Mouse (Mus musculus) thymus, postnatal 36 days (tissue): Measurements from ENCODE around the gene 4931428L18Rik.

Experiments
- DNase-seq, 2 experiments: peaks; one replicate each; pipeline ENCODE4 v3.0.0; 2022; ENCODE audit warnings: mixed read lengths in 2 of 2

4931428L18Rik gene

GRCm38 (mm10) chr1:31150546-31150945, 71.9 kb downstream of the 4931428L18Rik start:
- no peak for DNase-seq

- no peak for DNase-seq
Measured at GRCm38 (mm10) chr1:31149671-31150070, 72.8 kb downstream of the 4931428L18Rik start.

DNA sequence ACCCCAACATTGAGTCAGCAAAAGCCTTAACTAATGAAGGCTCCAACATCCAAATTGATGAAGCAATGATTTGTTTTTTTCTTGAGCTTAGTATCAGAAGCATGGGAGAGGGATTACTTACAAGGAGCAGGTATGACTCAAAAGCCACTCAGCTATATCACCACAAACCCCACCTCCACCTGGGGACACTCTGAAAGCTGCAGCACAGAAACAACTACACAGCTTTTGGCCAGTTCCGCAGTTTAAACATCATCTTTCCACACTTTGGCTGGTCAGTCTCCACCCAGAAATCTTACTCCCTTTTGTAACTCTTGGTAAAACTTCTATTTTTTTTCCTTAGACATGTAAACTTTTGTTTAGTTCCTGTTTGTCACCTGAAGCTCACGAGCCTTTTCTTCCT, 78.9 kb downstream of the 4931428L18Rik start:
- DNase-seq = no peak

DNA sequence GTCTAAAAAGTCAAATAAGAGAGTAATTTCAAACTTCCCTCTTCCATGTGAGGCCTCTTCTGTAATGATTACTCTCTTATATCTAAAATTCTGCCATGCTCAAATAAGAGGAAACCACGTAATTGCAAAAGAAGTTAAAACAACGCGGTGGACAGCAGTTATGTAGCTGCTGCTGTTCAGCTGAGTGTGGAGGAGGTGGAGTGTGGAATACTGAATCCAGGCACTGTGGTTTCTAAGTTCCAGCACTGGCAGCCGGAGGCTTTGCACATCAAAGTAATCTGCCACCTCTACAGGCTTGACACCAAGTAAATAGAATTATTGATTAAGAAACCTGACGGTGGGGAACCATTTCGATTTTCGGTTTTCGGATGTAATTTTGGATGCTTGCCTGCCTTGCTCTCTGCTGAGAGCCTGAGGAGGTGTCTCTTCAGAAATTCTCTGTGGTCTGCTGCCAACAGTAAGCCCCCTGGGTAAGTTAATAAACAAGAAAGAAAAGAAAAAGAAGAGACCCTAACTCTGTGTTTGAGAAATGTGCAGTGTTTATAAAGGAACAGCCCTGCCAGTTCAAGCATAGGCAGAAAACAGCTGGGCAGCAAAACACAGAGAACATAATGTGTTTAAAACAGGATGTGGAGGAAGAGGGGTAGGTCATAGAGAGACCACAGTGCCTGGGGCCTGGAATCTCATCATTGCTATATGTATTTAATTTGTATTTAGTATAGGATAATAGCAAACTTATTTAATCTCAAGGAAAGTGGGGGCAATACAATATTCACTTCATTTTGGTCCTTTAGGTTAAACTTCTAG, 80.0 kb downstream of the 4931428L18Rik start:
- no peak for DNase-seq

- DNase-seq = no peak
Measured at GRCm38 (mm10) chr1:31138387-31138786, 84.1 kb downstream of the 4931428L18Rik start.

- no peak for DNase-seq
Measured at GRCm38 (mm10) chr1:31113466-31113865, 109.0 kb downstream of the 4931428L18Rik start.

- DNase-seq = no peak
Measured at GRCm38 (mm10) chr1:31107961-31108360, 114.5 kb downstream of the 4931428L18Rik start.

GRCm38 (mm10) chr1:31102863-31103657, 119.4 kb downstream of the 4931428L18Rik start:
- no peak for DNase-seq

DNA sequence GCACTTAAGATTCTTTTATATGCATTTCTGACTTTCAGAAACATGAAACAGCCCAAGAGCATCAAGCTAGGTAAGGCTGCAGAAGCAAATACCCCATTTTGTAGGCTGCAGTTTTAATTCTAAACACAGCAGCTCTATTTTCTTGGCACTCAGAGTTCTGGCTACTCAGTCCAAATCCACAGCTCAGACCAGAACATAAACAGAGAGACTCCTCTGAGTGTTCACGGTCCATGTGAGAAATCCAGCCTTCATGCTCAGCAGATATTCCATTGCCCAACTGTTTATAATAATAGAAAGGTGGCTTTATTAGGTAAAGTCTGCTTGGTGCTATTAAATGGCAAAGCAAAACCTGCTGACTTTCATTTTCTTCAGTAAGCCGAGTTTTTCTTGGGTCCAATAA, 120.2 kb downstream of the 4931428L18Rik start:
- no peak for DNase-seq

GRCm38 (mm10) chr1:31097208-31097607, 125.3 kb downstream of the 4931428L18Rik start:
- DNase-seq = no peak

- no peak for DNase-seq
Measured at GRCm38 (mm10) chr1:31096466-31096793, 126.1 kb downstream of the 4931428L18Rik start.

GRCm38 (mm10) chr1:31095706-31096465, 126.6 kb downstream of the 4931428L18Rik start:
- DNase-seq = no peak

- no peak for DNase-seq
Measured at GRCm38 (mm10) chr1:31094792-31095191, 127.7 kb downstream of the 4931428L18Rik start.

DNA sequence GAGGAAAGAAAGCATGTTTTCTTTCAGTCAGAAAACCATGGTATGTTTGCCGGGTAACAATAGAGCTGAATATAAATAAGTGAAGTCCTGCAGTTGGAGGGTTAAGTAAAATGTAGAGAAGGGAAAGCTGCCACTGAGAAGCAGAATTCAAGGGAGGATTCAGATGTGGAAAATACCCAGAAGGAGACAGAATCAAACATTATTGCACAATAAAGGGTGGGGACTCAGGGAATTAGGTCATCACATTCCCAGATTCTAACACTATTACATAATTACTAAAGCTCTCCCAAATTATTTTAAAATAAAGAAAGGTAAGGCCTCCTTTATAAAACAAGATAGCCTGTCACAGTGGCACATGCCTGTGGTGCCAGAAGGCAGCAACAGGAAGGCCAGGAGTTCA, 128.5 kb downstream of the 4931428L18Rik start:
- no peak for DNase-seq

GRCm38 (mm10) chr1:31088686-31089085, 133.8 kb downstream of the 4931428L18Rik start:
- DNase-seq = no peak

GRCm38 (mm10) chr1:31072523-31073370, 149.7 kb downstream of the 4931428L18Rik start:
- no peak for DNase-seq

DNA sequence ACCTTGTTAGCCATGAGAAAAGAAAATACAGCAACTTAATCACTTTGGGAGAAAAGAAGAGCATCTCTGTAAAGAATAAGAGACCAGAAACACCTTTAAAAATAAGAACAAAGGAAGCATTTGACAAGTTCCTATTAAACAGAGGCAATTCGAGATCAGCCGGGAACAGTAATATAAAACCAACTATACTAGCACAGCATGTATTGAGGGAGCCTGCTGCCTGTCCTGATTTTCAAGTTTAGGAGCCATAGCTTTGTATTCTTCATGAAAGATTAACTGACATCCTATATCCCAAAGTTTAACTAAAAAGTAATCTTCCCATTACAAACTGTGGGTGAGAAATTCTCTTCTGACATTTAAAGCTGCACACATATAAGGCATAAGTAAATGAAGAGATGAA, 151.3 kb downstream of the 4931428L18Rik start:
- no peak for DNase-seq

- no peak for DNase-seq
Measured at GRCm38 (mm10) chr1:31064817-31065740, 157.4 kb downstream of the 4931428L18Rik start.

- no peak for DNase-seq
Measured at GRCm38 (mm10) chr1:31059806-31060205, 162.7 kb downstream of the 4931428L18Rik start.

GRCm38 (mm10) chr1:31058861-31059351, 163.6 kb downstream of the 4931428L18Rik start:
- no peak for DNase-seq

GRCm38 (mm10) chr1:31058196-31058595, 164.3 kb downstream of the 4931428L18Rik start:
- DNase-seq = no peak
